In the genomic region with DNA sequence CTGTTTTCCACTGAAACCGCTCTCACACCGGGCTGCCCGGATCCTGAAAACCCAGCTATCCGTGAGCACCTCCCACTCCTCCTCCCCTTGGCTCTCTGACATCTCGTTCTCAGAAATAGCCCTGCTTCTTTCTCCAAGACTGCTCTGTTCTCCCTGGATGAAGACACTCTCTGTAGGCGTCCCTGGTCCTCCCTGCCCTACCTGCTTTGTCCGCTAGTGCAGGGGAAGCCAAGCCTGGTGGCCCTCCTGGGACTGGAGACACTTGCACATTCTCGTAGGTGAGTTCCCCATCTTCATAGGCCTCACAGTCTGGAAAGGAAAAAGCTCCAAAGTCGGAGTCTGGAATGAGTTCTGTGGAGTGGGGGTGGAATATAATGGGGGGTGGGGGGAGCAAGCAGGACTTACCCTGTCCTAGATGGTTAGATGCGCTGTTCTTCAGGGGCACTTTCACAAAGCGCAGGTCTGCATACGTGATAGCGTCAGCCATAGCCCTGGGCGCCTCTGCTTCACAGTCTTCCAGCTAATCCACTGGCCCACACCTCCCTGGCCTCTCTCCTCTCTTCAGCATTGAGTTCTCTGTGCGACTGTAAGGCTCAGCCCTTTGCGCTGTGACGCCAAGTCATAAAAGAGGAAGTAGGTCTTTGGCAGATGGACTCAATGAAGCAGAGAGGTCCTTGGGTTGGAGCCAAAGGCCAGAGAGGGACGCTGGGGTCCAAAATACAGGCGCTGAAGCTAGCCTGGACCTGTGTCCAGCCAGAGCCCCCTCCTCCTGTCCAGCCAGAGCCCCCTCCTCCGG, we compare ENCODE assay signal across 8 mouse cellular contexts. TPM values are rescaled to one million over a fixed set of nuclear protein-coding genes. Genes with fewer than 3 reads are reported as not detected.
DNase-seq lines count a peak whose midpoint lies in the region; ATAC-seq and TF ChIP-seq lines count a peak whose summit lies in the region.

A gene (minus strand): TSS at position 588 of the 796 bp plus-strand sequence.

- no peaks in the 10 kb centered on the region for H3K9me3 ChIP-seq in liver, postnatal 0 days (ENCODE audit: low read length)

- H3K27ac ChIP-seq in liver, postnatal 0 days (ENCODE audit: low read depth) = peak within 1 kb of the TSS; percentile 58
- peak within 1 kb of the TSS; percentile 96 for H3K27ac ChIP-seq in spleen, adult 2 months (ENCODE audit: insufficient read depth, low read length)

- peak within 1 kb of the TSS; percentile 22 for H3K4me3 ChIP-seq in liver, postnatal 0 days (ENCODE audit: low read depth, low read length)
- H3K4me3 ChIP-seq in spleen, adult 2 months (ENCODE audit: extremely low read depth, insufficient read depth, insufficient read length) = peak within 1 kb of the TSS; percentile 70

- TF ChIP-seq CTCF in liver, postnatal 0 days (IDR thresholded peaks at IDR 0.05; ENCODE audit: low read depth) = no peak
- TF ChIP-seq CTCF in spleen, adult 2 months (IDR thresholded peaks at IDR 0.05; ENCODE audit: extremely low read depth, insufficient read depth, insufficient read length, insufficient replicate concordance) = peak; percentile 45; the same call in 1 of the 2 replicates

- ATAC-seq in activated CD4-positive, CD25-positive, alpha-beta regulatory T cell, adult 4 months = peak; percentile 22
- ATAC-seq in hematopoietic stem cell, adult 5-6 weeks (replicated peaks in 1 of 2; ENCODE audit: insufficient read depth in 1 of 2, low FRiP score in 2 of 2, low TSS enrichment in 1 of 2, low read depth in 1 of 2, poor library complexity in 2 of 2, severe bottlenecking in 2 of 2) = peak; percentile 74 to 79
- ATAC-seq in liver, postnatal 0 days = peak; percentile 53; the same call in 1 of the 2 replicates

- peak within 1 kb of the TSS; percentile 53 for H3K4me2 ChIP-seq in liver, postnatal 0 days (ENCODE audit: low read depth, low read length)

- DNase-seq in heart, adult 11 months = peak; percentile 94
- DNase-seq in heart, postnatal 4 days = no peak
- DNase-seq in liver, postnatal 0 days = peak; percentile 49
- DNase-seq in spleen, adult 2 months (ENCODE audit: low read depth in 1 of 2, low spot score in 2 of 2) = peak; percentile 68 to 75
- no peak for DNase-seq in gastrocnemius, postnatal 25 days
- DNase-seq in gastrocnemius, postnatal 4 days (ENCODE audit: low spot score in 2 of 2) = no peak

- peak; percentile 92 for TF ChIP-seq POLR2A in spleen, adult 2 months (IDR thresholded peaks at IDR 0.05; ENCODE audit: low read depth, low read length)

- H3K36me3 ChIP-seq in liver, postnatal 0 days (replicated peaks; ENCODE audit: insufficient read depth, low read length) = no peaks in the 10 kb centered on the region; the same call in 1 of the 2 replicates
- peaks cover 9% of the 10 kb centered on the region; the same call in 1 of the 2 replicates for H3K36me3 ChIP-seq in spleen, adult 2 months (ENCODE audit: control insufficient read depth, insufficient read depth, low read length)

- WGBS in liver, postnatal 0 days (ENCODE audit: insufficient replicate concordance) = 14% methylated on average over 20 of the region's 20 CpGs
- 7% methylated on average over 20 of the region's 20 CpGs for WGBS in spleen, adult 2 months

- TF ChIP-seq EP300 in liver, postnatal 0 days (IDR thresholded peaks at IDR 0.05; ENCODE audit: low read depth) = no peak

- peaks cover 13% of the 10 kb centered on the region for H3K4me1 ChIP-seq in liver, postnatal 0 days (ENCODE audit: insufficient read depth)
- H3K4me1 ChIP-seq in spleen, adult 2 months (ENCODE audit: control insufficient read depth, insufficient read depth, insufficient read length) = peaks cover 36% of the 10 kb centered on the region; the same call in 1 of the 2 replicates

- peak within 1 kb of the TSS; percentile 28 for H3K9ac ChIP-seq in liver, postnatal 0 days (replicated peaks)

- peaks cover 27% of the 10 kb centered on the region for H3K27me3 ChIP-seq in liver, postnatal 0 days (ENCODE audit: insufficient read depth, low read length)
- H3K27me3 ChIP-seq in spleen, adult 2 months (ENCODE audit: control insufficient read depth, insufficient read depth, low read length) = no peaks in the 10 kb centered on the region

RNA-seq across cellular contexts. Expression of the gene that starts here (rescaled TPM):
- under 1 TPM; 0.56 to 0.69 TPM for total RNA-seq in heart, postnatal 4 days (2021)
- 10 to 100 TPM; 63.4 to 67.4 TPM for polyA plus RNA-seq in activated CD4-positive, CD25-positive, alpha-beta regulatory T cell, adult 4 months (2017; shearing (Covaris generic))
- 91.6 and 153 TPM in 2 replicates for total RNA-seq in hematopoietic stem cell, adult 5-6 weeks (2017)
- 9.9 and 10.4 TPM in 2 replicates for polyA plus RNA-seq in liver, postnatal 0 days (2015; fragmentation: Nextera tagmentation; extraction: Ambion mirVana)
- polyA plus RNA-seq in spleen, adult 2 months (2012; rRNA removed) = 109 and 140 TPM in 2 replicates
- not detected for total RNA-seq in gastrocnemius, postnatal 25 days (2021)
- total RNA-seq in gastrocnemius, postnatal 4 days (2021) = under 1 TPM; 0.32 to 0.75 TPM

Comparison
In these comparisons a context has a peak if more than half of its experiments do, and no peak if none do; other contexts are left out.
1. RNA of the gene that starts here (total RNA-seq): 91.6 to 153 TPM in hematopoietic stem cell, adult 5-6 weeks; 0.32 to 0.75 TPM in gastrocnemius, postnatal 4 days, 0.56 to 0.69 TPM in heart, postnatal 4 days and not detected in gastrocnemius, postnatal 25 days; every median in the first group is over 10 times any median in the second.
2. DNase-seq: peak in heart, adult 11 months (single experiment), liver, postnatal 0 days (single experiment) and spleen, adult 2 months (2 of 2); none in heart, postnatal 4 days (single experiment), gastrocnemius, postnatal 25 days (single experiment) and gastrocnemius, postnatal 4 days (0 of 2).
3. ATAC-seq: peak in every context shown above with its lines; median percentile 76 in hematopoietic stem cell, adult 5-6 weeks; 53 in liver, postnatal 0 days; 22 in activated CD4-positive, CD25-positive, alpha-beta regulatory T cell, adult 4 months.